Mouse (Mus musculus) ES-E14 (cell line): ENCODE measurements around the gene Slc38a1. TPM values are rescaled to one million over a fixed set of nuclear protein-coding genes. Genes with fewer than 3 reads are reported as not detected.

Experiments
- DNase-seq: peaks from one replicate; pipeline ENCODE4 v3.0.0-alpha.2; 2013; ENCODE audit warnings: low read depth, low spot score
- H3K27ac ChIP-seq: 2 replicates; pipeline ENCODE4 v1.5.1; 2012; ENCODE audit warnings: low read depth, mild to moderate bottlenecking, low read length, moderate library complexity, mixed read lengths; ENCODE audit not compliant: poor library complexity, insufficient read depth, severe bottlenecking
- H3K36me3 ChIP-seq: 2 replicates; pipeline ENCODE4 v1.6.1; 2012; ENCODE audit warnings: mild to moderate bottlenecking, low read length, moderate library complexity, mixed read lengths; ENCODE audit not compliant: control insufficient read depth, poor library complexity, insufficient read depth, severe bottlenecking
- H3K4me1 ChIP-seq, 2 experiments: fragments of 150-350 bp in 1 of 2; sonication (generic) in 1 of 2; 2 replicates each; pipeline ENCODE4 v1.6.1; 2012; ENCODE audit warnings: low read length in 2 of 2, mild to moderate bottlenecking in 1 of 2, mixed read lengths in 1 of 2; ENCODE audit not compliant: control insufficient read depth in 2 of 2, insufficient read depth in 2 of 2, poor library complexity in 1 of 2
- H3K4me3 ChIP-seq, 2 experiments: fragments of 150-350 bp in 1 of 2; sonication (generic) in 1 of 2; 2 replicates each; pipeline ENCODE4 v1.5.1; 2012; ENCODE audit warnings: low read length in 2 of 2, low read depth in 1 of 2, mild to moderate bottlenecking in 1 of 2, mixed read lengths in 1 of 2; ENCODE audit not compliant: insufficient read depth in 1 of 2, poor library complexity in 1 of 2, severe bottlenecking in 1 of 2
- H3K9ac ChIP-seq: 2 replicates; pipeline ENCODE4 v1.6.1; 2012; ENCODE audit warnings: low read depth, mild to moderate bottlenecking, low read length, mixed read lengths; ENCODE audit not compliant: poor library complexity, insufficient read depth, severe bottlenecking
- H3K9me3 ChIP-seq: fragments of 150-350 bp; sonication (generic); 2 replicates; pipeline ENCODE4 v1.6.1; 2012; ENCODE audit warnings: low read depth, mild to moderate bottlenecking, low read length; ENCODE audit not compliant: control insufficient read depth, insufficient read depth
- CHD2 ChIP-seq: IDR thresholded peaks from 2 replicates; pipeline ENCODE4 v1.6.1; 2014; ENCODE audit warnings: mild to moderate bottlenecking, low read depth, low read length, inconsistent platforms
- HCFC1 ChIP-seq: IDR thresholded peaks from 2 replicates; pipeline ENCODE4 v1.6.1; 2012; ENCODE audit warnings: low read length, inconsistent platforms, borderline replicate concordance; ENCODE audit not compliant: insufficient read depth
- MAFK ChIP-seq: IDR thresholded peaks from 2 replicates; pipeline ENCODE4 v1.6.1; 2014; ENCODE audit warnings: mild to moderate bottlenecking, low read depth, low read length, inconsistent platforms; ENCODE audit not compliant: insufficient read depth
- ZC3H11A ChIP-seq: IDR thresholded peaks from 2 replicates; pipeline ENCODE4 v1.6.1; 2012; ENCODE audit warnings: low read depth, mild to moderate bottlenecking, inconsistent platforms, low read length, borderline replicate concordance
- ZNF384 ChIP-seq: IDR thresholded peaks from 2 replicates; pipeline ENCODE4 v1.6.1; 2012; ENCODE audit warnings: low read depth, low read length, inconsistent platforms
- in situ Hi-C, 2 experiments: fragments of 600-800 bp; cut with MboI; formaldehyde crosslinking; loops; one replicate each; pipeline ENCODE4 v1.15.1; 2025; ENCODE audit warnings: low sequenced_read_pairs in 2 of 2, inconsistent platforms in 1 of 2; ENCODE audit not compliant: unreplicated experiment in 2 of 2
- total RNA-seq: library from RNA; depleted of rRNA; stranded (reverse); fragments of 300-350 nt; gene quantifications from 2 replicates; pipeline ENCODE4 v1.2.3, GENCODE M21; 2012

Slc38a1 gene
- total RNA-seq, 1 experiment: 95.6 TPM

- no peaks in the 10 kb centered on the region for H3K4me1 ChIP-seq
- H3K36me3 ChIP-seq: no peaks in the 10 kb centered on the region
- no peak for DNase-seq
- no peak overlapping the region for H3K4me3 ChIP-seq
- H3K9me3 ChIP-seq: no peaks in the 10 kb centered on the region
- H3K27ac ChIP-seq: no peak overlapping the region
- in situ Hi-C loops: loop anchor here in 1 of 2 experiments (10.0 kb wide), 1 partner anchor 132 kb away; no protein-coding TSS in a partner anchor
- no peak overlapping the region for H3K9ac ChIP-seq
- TF ChIP-seq HCFC1: no peak
- no peak for TF ChIP-seq ZC3H11A
- TF ChIP-seq CHD2: no peak
- no peak for TF ChIP-seq ZNF384
- TF ChIP-seq MAFK: no peak
Measured at GRCm38 (mm10) chr15:96676518-96676917, 33.8 kb upstream of the Slc38a1 start.

- in situ Hi-C loops: loop anchor here in 1 of 2 experiments (10.0 kb wide), 1 partner anchor 131 kb away; no protein-coding TSS in a partner anchor
- Histone ChIP-seq H3K9me3 (no peaks in the 10 kb centered on the region), H3K27ac (no peak overlapping the region), H3K36me3 (no peaks in the 10 kb centered on the region), H3K4me3 (no peak overlapping the region), H3K4me1 (no peaks in the 10 kb centered on the region), H3K9ac (no peak overlapping the region)
- TF ChIP-seq ZNF384 (no peak), CHD2 (no peak), ZC3H11A (no peak), HCFC1 (no peak), MAFK (no peak)
- no peak for DNase-seq
Measured at GRCm38 (mm10) chr15:96675744-96676143, 33.0 kb upstream of the Slc38a1 start.

- in situ Hi-C loops: loop anchor here in 1 of 2 experiments (10.0 kb wide), 1 partner anchor 130 kb away; no protein-coding TSS in a partner anchor
- Histone ChIP-seq H3K4me1 (no peaks in the 10 kb centered on the region), H3K9me3 (no peaks in the 10 kb centered on the region), H3K9ac (no peak overlapping the region), H3K4me3 (no peak overlapping the region), H3K27ac (no peak overlapping the region), H3K36me3 (no peaks in the 10 kb centered on the region)
- TF ChIP-seq CHD2: peak; percentile 84
- TF ChIP-seq MAFK: no peak
- no peak for DNase-seq
Measured at GRCm38 (mm10) chr15:96675055-96675454, 32.3 kb upstream of the Slc38a1 start.

- no peak for TF ChIP-seq CHD2
- no peak for TF ChIP-seq MAFK
- no peak for TF ChIP-seq HCFC1
- TF ChIP-seq ZNF384: no peak
- TF ChIP-seq ZC3H11A: no peak
- no peak overlapping the region for H3K9ac ChIP-seq
- H3K27ac ChIP-seq: no peak overlapping the region
- H3K36me3 ChIP-seq: no peaks in the 10 kb centered on the region
- H3K4me3 ChIP-seq: no peak overlapping the region
- H3K9me3 ChIP-seq: no peaks in the 10 kb centered on the region
- no peak for DNase-seq
- in situ Hi-C loops: loop anchor here in 1 of 2 experiments (10.0 kb wide), 1 partner anchor 129 kb away; no protein-coding TSS in a partner anchor
- no peaks in the 10 kb centered on the region for H3K4me1 ChIP-seq
Measured at GRCm38 (mm10) chr15:96674089-96674488, 31.4 kb upstream of the Slc38a1 start.

- in situ Hi-C loops: loop anchor here in 1 of 2 experiments (10.0 kb wide), 1 partner anchor 125 kb away; no protein-coding TSS in a partner anchor
- no peaks in the 10 kb centered on the region for H3K9me3 ChIP-seq
- no peak overlapping the region for H3K4me3 ChIP-seq
- H3K27ac ChIP-seq: no peak overlapping the region
- no peak for DNase-seq
- H3K9ac ChIP-seq: no peak overlapping the region
- H3K36me3 ChIP-seq: no peaks in the 10 kb centered on the region
- H3K4me1 ChIP-seq: no peaks in the 10 kb centered on the region
- TF ChIP-seq ZNF384 (no peak), CHD2 (no peak), MAFK (no peak), HCFC1 (no peak), ZC3H11A (no peak)
Measured at GRCm38 (mm10) chr15:96669721-96670120, 27.0 kb upstream of the Slc38a1 start.
